In the genomic region with DNA sequence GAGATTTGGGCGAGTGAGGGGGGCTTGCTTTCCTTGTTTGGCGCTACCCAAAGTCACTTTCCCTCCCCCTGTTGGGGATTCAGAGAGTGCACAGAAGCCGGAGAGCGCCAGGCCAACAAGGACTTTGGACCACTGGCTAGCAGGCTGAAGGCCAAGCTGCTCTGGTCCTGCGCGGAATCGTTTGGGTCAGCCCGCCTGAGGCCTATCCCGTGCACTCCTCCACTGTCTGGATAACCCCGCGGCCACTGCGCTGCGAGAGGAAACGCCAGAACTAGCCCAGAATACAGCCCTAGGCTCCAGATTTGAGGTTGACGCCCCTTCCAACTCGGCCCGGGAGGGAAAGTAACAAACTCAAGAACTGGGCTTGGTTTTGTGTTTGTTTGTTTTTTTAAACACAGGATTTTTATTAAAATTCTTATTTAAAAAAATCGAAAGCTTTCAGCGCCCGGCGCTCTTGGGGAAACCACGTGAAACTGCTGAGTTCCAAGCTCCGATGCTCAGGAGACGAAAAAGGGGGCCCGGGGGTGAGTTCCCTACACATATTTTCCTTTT, we compare ENCODE assay signal across 11 mouse cellular contexts. TPM values are rescaled to one million over a fixed set of nuclear protein-coding genes. Genes with fewer than 3 reads are reported as not detected.
DNase-seq lines count a peak whose midpoint lies in the region; ATAC-seq and TF ChIP-seq lines count a peak whose summit lies in the region.
"Had no signal": no experiment of that assay in that cellular context is flagged by ENCODE, and none has a peak within 500 bp of the region (broad histone marks: within the 10 kb centered on the region; RNA-seq: fewer than 3 reads in every experiment).

No protein-coding gene starts in this region.

- H3K36me3 ChIP-seq in kidney, adult 2 months (ENCODE audit: control insufficient read depth, insufficient read depth, low read length): no peaks in the 10 kb centered on the region
- H3K36me3 ChIP-seq in kidney, embryonic 14.5 days (ENCODE audit: control insufficient read depth, insufficient read depth, low read length): no peaks in the 10 kb centered on the region
- H3K36me3 ChIP-seq in midbrain, postnatal 0 days (ENCODE audit: insufficient read depth, low read length): no peaks in the 10 kb centered on the region
- H3K36me3 ChIP-seq: embryonic facial prominence, embryonic 12.5 days had no signal

- H3K4me3 ChIP-seq in kidney, adult 2 months (ENCODE audit: insufficient read depth, low read depth, low read length): no peak overlapping the region
- no peak overlapping the region for H3K4me3 ChIP-seq in kidney, embryonic 14.5 days (ENCODE audit: low read length)
- H3K4me3 ChIP-seq in midbrain, postnatal 0 days (ENCODE audit: low read depth, low read length): peak overlapping the region; percentile 33; the same call in 1 of the 2 replicates
- H3K4me3 ChIP-seq: embryonic facial prominence, embryonic 12.5 days had no signal

- H3K27me3 ChIP-seq in kidney, adult 2 months (replicated peaks; ENCODE audit: control insufficient read depth, insufficient read depth, low read length): peaks cover 11% of the 10 kb centered on the region
- peaks cover 91% of the 10 kb centered on the region for H3K27me3 ChIP-seq in kidney, embryonic 14.5 days (ENCODE audit: control insufficient read depth, insufficient read depth, low read length)
- peaks cover 70% of the 10 kb centered on the region for H3K27me3 ChIP-seq in midbrain, postnatal 0 days (ENCODE audit: insufficient read depth, low read length)

- H3K4me1 ChIP-seq in kidney, adult 2 months (ENCODE audit: control insufficient read depth, insufficient read depth, low read length): no peaks in the 10 kb centered on the region
- H3K4me1 ChIP-seq in kidney, embryonic 14.5 days (ENCODE audit: control insufficient read depth, insufficient read depth, low read length): 0 out of 2 replicates have a peak, but pooled peaks cover 13% of the 10 kb centered on the region
- H3K4me1 ChIP-seq in midbrain, postnatal 0 days (ENCODE audit: insufficient read depth, low read length): peaks cover 3% of the 10 kb centered on the region; the same call in 1 of the 2 replicates

- no peak for TF ChIP-seq POLR2A in kidney, adult 2 months (IDR thresholded peaks at IDR 0.05; ENCODE audit: low read depth, low read length)

- no peaks in the 10 kb centered on the region for H3K9me3 ChIP-seq in kidney, embryonic 14.5 days (ENCODE audit: control insufficient read depth, low read length)
- no peaks in the 10 kb centered on the region for H3K9me3 ChIP-seq in midbrain, postnatal 0 days (ENCODE audit: low read length)
- H3K9me3 ChIP-seq: embryonic facial prominence, embryonic 12.5 days had no signal

- peak; percentile 78 for DNase-seq in kidney, adult 2 months
- peak; percentile 53 for DNase-seq in embryo, embryonic 9.5 days (ENCODE audit: extremely low spot score)
- DNase-seq in kidney, postnatal 10 days: peak; percentile 37
- no peak for DNase-seq in midbrain, postnatal 0 days (ENCODE audit: low spot score)
- DNase-seq in ovary, postnatal 10 days (ENCODE audit: low spot score): no peak

- H3K9ac ChIP-seq in kidney, embryonic 14.5 days (ENCODE audit: low read depth, low read length): no peak overlapping the region
- no peak overlapping the region for H3K9ac ChIP-seq in midbrain, postnatal 0 days (replicated peaks; ENCODE audit: low read length, poor library complexity, severe bottlenecking)
- H3K9ac ChIP-seq: embryonic facial prominence, embryonic 12.5 days had no signal

- ATAC-seq in kidney, embryonic 14.5 days (ENCODE audit: low FRiP score, low TSS enrichment): no peak
- no peak for ATAC-seq in midbrain, postnatal 0 days (ENCODE audit: low FRiP score)
- no peak for ATAC-seq in cerebellum, adult (ENCODE audit: insufficient number of reproducible peaks, low FRiP score, low TSS enrichment)
- ATAC-seq in megakaryocyte progenitor cell, adult 5-6 weeks (replicated peaks; ENCODE audit: poor library complexity): no peak

- WGBS in kidney, adult 2 months: 26% methylated on average over 25 of the region's 25 CpGs
- 2% methylated on average over 25 of the region's 25 CpGs for WGBS in kidney, embryonic 14.5 days
- WGBS in midbrain, postnatal 0 days: 9% methylated on average over 25 of the region's 25 CpGs

- H3K4me2 ChIP-seq in kidney, embryonic 14.5 days (replicated peaks; ENCODE audit: low read depth, low read length): no peak overlapping the region
- H3K4me2 ChIP-seq in midbrain, postnatal 0 days (ENCODE audit: low read depth, low read length, poor library complexity, severe bottlenecking): peak overlapping the region; percentile 16
- H3K4me2 ChIP-seq: embryonic facial prominence, embryonic 12.5 days had no signal

- no peak overlapping the region for H3K27ac ChIP-seq in kidney, adult 2 months (ENCODE audit: insufficient read depth, low read depth, low read length)
- H3K27ac ChIP-seq in kidney, embryonic 14.5 days (ENCODE audit: low read depth, low read length): no peak overlapping the region
- no peak overlapping the region for H3K27ac ChIP-seq in midbrain, postnatal 0 days (ENCODE audit: low read depth, low read length)
- H3K27ac ChIP-seq: embryonic facial prominence, embryonic 12.5 days had no signal

- 0 out of 2 replicates have a peak, but pooled peaks have one; percentile 3 for TF ChIP-seq CTCF in kidney, adult 2 months (conservative IDR thresholded peaks at IDR 0.05; ENCODE audit: insufficient read depth, insufficient read length, low read depth, low read length)
- no peak for TF ChIP-seq CTCF in midbrain, postnatal 0 days (IDR thresholded peaks at IDR 0.05)

RNA-seq across cellular contexts. Expression of gene Nkx2-2, which starts 11.3 kb away (rescaled TPM):
- polyA plus RNA-seq in kidney, adult 2 months (2012; rRNA removed): not detected in 2 replicates
- polyA plus RNA-seq in kidney, embryonic 14.5 days (2014; fragmentation: Nextera tagmentation; extraction: Ambion mirVana): not detected in 2 replicates
- 25.8 and 34.8 TPM in 2 replicates for total RNA-seq in midbrain, postnatal 0 days (2014; rRNA removed)
- 11.8 and 12.9 TPM in 2 replicates for polyA plus RNA-seq in midbrain, postnatal 0 days (2015; fragmentation: Nextera tagmentation; extraction: Ambion mirVana)
- total RNA-seq in megakaryocyte progenitor cell, adult 5-6 weeks (2015): not detected in 2 replicates
- not detected in 2 replicates for total RNA-seq in megakaryocyte progenitor cell, adult 5-6 weeks (2017)
- total RNA-seq: adrenal gland, adult 18-20 months had no signal
- polyA plus RNA-seq: lung, embryonic 16.5 days had no signal

Comparison
In these comparisons a context has a peak if more than half of its experiments do, and no peak if none do; other contexts are left out.
1. DNase-seq: peak in kidney, adult 2 months (single experiment), embryo, embryonic 9.5 days (single experiment) and kidney, postnatal 10 days (single experiment); none in midbrain, postnatal 0 days (single experiment) and ovary, postnatal 10 days (single experiment).
2. RNA of gene Nkx2-2, which starts 11.3 kb away (polyA plus RNA-seq): 11.8 to 12.9 TPM in midbrain, postnatal 0 days; not detected in kidney, adult 2 months and not detected in kidney, embryonic 14.5 days; every median in the first group is over 10 times any median in the second.